Mouse (Mus musculus): Measurements from ENCODE around the gene Als2cl.

Als2cl gene

GRCm38 (mm10) chr9:110880772-110881171 lies 1.1 kb downstream of the Als2cl start:
- no peak for DNase-seq (ENCODE audit: low read depth)

GRCm38 (mm10) chr9:110881953-110882352 lies 2.3 kb downstream of the Als2cl start:
- DNase-seq (ENCODE audit: low read depth) = no peak

GRCm38 (mm10) chr9:110887388-110888303 lies 8.0 kb downstream of the Als2cl start:
- DNase-seq (ENCODE audit: low read depth) = no peak

GRCm38 (mm10) chr9:110888935-110889334 lies 9.3 kb downstream of the Als2cl start:
- no peak for DNase-seq (ENCODE audit: low read depth)

- no peak for DNase-seq (ENCODE audit: low read depth)
These were observed 10.5 kb downstream of the Als2cl start for GRCm38 (mm10) chr9:110890026-110890783.

GRCm38 (mm10) chr9:110891077-110891828 lies 11.6 kb downstream of the Als2cl start:
- no peak for DNase-seq (ENCODE audit: low read depth)

GRCm38 (mm10) chr9:110892552-110892951 lies 12.9 kb downstream of the Als2cl start:
- no peak for DNase-seq (ENCODE audit: low read depth)

GRCm38 (mm10) chr9:110893429-110893828 lies 13.8 kb downstream of the Als2cl start:
- no peak for DNase-seq (ENCODE audit: low read depth)

GRCm38 (mm10) chr9:110895507-110895906 lies 15.8 kb downstream of the Als2cl start:
- no peak for DNase-seq (ENCODE audit: low read depth)

- no peak for DNase-seq (ENCODE audit: low read depth)
These were observed 16.3 kb downstream of the Als2cl start for GRCm38 (mm10) chr9:110895994-110896393.

GRCm38 (mm10) chr9:110896595-110896994 lies 16.9 kb downstream of the Als2cl start:
- no peak for DNase-seq (ENCODE audit: low read depth)

- DNase-seq (ENCODE audit: low read depth) = no peak
These were observed 19.9 kb downstream of the Als2cl start for GRCm38 (mm10) chr9:110899451-110900008.

GRCm38 (mm10) chr9:110901204-110901603 lies 21.5 kb downstream of the Als2cl start:
- DNase-seq (ENCODE audit: low read depth) = no peak

- DNase-seq (ENCODE audit: low read depth) = no peak
These were observed 22.6 kb downstream of the Als2cl start for GRCm38 (mm10) chr9:110902271-110902670.

GRCm38 (mm10) chr9:110907201-110907837 lies 27.6 kb downstream of the Als2cl start:
- no peak for DNase-seq (ENCODE audit: low read depth)

- DNase-seq (ENCODE audit: low read depth) = no peak
These were observed 28.4 kb downstream of the Als2cl start for GRCm38 (mm10) chr9:110907838-110908630.

- no peak for DNase-seq (ENCODE audit: low read depth)
These were observed 29.0 kb downstream of the Als2cl start for GRCm38 (mm10) chr9:110908631-110909016.

GRCm38 (mm10) chr9:110909371-110909967 lies 29.8 kb downstream of the Als2cl start:
- DNase-seq (ENCODE audit: low read depth) = no peak

- DNase-seq (ENCODE audit: low read depth) = no peak
These were observed 35.1 kb downstream of the Als2cl start for GRCm38 (mm10) chr9:110914631-110915236.

GRCm38 (mm10) chr9:110915466-110915865 lies 35.8 kb downstream of the Als2cl start:
- DNase-seq (ENCODE audit: low read depth) = no peak
